Mouse (Mus musculus): ENCODE measurements at regions not wholly inside any gene's neighbourhood (a gene's known extent, or its start where the extent isn't known, plus 50 kb on each side); places are given as distances from the start of the nearest gene placed in this dataset.
"Not testable (repeated sequence)": the region's sequence is repeated elsewhere in the genome, so short reads cannot be mapped to it uniquely, and the experiment has no call there.

GRCm38 (mm10) chr8:103644106-103644505, 457.3 kb upstream of the Cdh5 start:
- DNase-seq (ENCODE audit: low spot score), result no peak

GRCm38 (mm10) chr8:103644845-103645244, 456.6 kb upstream of the Cdh5 start:
- DNase-seq (ENCODE audit: low spot score), result no peak

- no peak for DNase-seq (ENCODE audit: low spot score)
Observed at GRCm38 (mm10) chr8:103664796-103665195, 436.6 kb upstream of the Cdh5 start.

GRCm38 (mm10) chr8:103686233-103686632, 415.2 kb upstream of the Cdh5 start:
- DNase-seq (ENCODE audit: low spot score), result not testable (repeated sequence)

- no peak for DNase-seq (ENCODE audit: low spot score)
Observed at GRCm38 (mm10) chr8:103690438-103690837, 411.0 kb upstream of the Cdh5 start.

- DNase-seq (ENCODE audit: low spot score), result no peak
Observed at GRCm38 (mm10) chr8:103693531-103693930, 407.9 kb upstream of the Cdh5 start.

- no peak for DNase-seq (ENCODE audit: low spot score)
Observed at GRCm38 (mm10) chr8:103694331-103694891, 407.0 kb upstream of the Cdh5 start.

GRCm38 (mm10) chr8:103699016-103699520, 402.4 kb upstream of the Cdh5 start:
- no peak for DNase-seq (ENCODE audit: low spot score)

- no peak for DNase-seq (ENCODE audit: low spot score)
Observed at GRCm38 (mm10) chr8:103702236-103702635, 399.2 kb upstream of the Cdh5 start.

- no peak for DNase-seq (ENCODE audit: low spot score)
Observed at GRCm38 (mm10) chr8:103706084-103706483, 395.3 kb upstream of the Cdh5 start.

- not testable (repeated sequence) for DNase-seq (ENCODE audit: low spot score)
Observed at GRCm38 (mm10) chr8:103710871-103711270, 390.6 kb upstream of the Cdh5 start.

- no peak for DNase-seq (ENCODE audit: low spot score)
Observed at GRCm38 (mm10) chr8:103717723-103718122, 383.7 kb upstream of the Cdh5 start.

- no peak for DNase-seq (ENCODE audit: low spot score)
Observed at GRCm38 (mm10) chr8:103733466-103733865, 368.0 kb upstream of the Cdh5 start.

GRCm38 (mm10) chr8:103738330-103738729, 363.1 kb upstream of the Cdh5 start:
- DNase-seq (ENCODE audit: low spot score), result peak; percentile 22

GRCm38 (mm10) chr8:103741395-103741794, 360.0 kb upstream of the Cdh5 start:
- DNase-seq (ENCODE audit: low spot score), result no peak

GRCm38 (mm10) chr8:103748734-103749133, 352.7 kb upstream of the Cdh5 start:
- no peak for DNase-seq (ENCODE audit: low spot score)

- no peak for DNase-seq (ENCODE audit: low spot score)
Observed at GRCm38 (mm10) chr8:103750278-103751097, 350.9 kb upstream of the Cdh5 start.

- DNase-seq (ENCODE audit: low spot score), result no peak
Observed at GRCm38 (mm10) chr8:103751161-103751560, 350.3 kb upstream of the Cdh5 start.

GRCm38 (mm10) chr8:103763821-103764220, 337.6 kb upstream of the Cdh5 start:
- no peak for DNase-seq (ENCODE audit: low spot score)

GRCm38 (mm10) chr8:103779658-103780057, 321.8 kb upstream of the Cdh5 start:
- no peak for DNase-seq (ENCODE audit: low spot score)

GRCm38 (mm10) chr8:103788308-103788707, 313.1 kb upstream of the Cdh5 start:
- no peak for DNase-seq (ENCODE audit: low spot score)

- DNase-seq (ENCODE audit: low spot score), result no peak
Observed at GRCm38 (mm10) chr8:103793331-103793730, 308.1 kb upstream of the Cdh5 start.

- not testable (repeated sequence) for DNase-seq (ENCODE audit: low spot score)
Observed at GRCm38 (mm10) chr8:103798630-103799029, 302.8 kb upstream of the Cdh5 start.
